Mouse (Mus musculus): ENCODE data around the gene Rexo1. TPM values are rescaled to one million over a fixed set of nuclear protein-coding genes. Genes with fewer than 3 reads are reported as not detected.

The Rexo1 gene
- total RNA-seq (2023) = 100 to 1,000 TPM in 1 of 2 experiments, 10 to 100 TPM in 1; 98.6 to 111 TPM

DNA sequence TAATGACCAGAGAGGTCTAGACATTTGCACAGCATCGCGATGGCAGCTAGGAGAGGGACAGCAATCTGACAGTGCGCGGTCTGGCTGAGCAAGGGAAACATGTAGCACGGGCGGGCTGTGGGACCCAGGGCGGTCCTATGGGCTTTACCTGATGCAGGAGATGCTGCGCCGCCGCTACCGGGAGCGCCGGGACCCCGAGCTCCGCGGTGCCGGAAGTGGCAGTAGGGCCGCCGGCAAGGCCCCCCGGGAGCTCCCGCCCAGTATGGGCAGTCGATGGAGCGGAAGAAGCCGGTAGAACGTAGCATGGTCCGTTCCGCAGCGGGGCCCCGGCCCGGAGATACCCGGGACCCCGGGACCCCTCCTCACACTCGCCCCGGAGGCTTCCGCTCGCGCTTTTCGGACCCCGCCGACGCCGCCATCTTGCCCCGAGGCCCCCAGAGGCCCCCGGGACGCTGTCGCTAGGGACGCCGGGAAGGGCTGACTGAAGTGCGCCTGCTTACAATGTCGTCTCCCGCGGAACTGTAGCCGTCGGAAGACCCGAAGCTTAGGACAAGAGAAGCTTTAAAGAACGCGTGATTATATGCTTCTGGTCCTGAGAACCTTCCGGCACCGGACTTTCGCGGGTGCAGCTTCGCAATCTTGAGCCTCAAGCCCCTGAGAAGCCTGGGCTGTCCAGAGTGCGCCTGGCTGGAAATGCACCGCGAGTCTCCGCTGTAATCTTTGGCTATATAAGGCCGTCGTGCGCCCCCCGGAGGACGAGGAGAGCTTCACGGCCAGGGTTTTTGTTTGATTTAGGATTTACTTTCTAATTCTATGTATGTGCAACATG is at the start of gene Rexo1:
Gene Rexo1, minus strand, starts transcription at position 445 of the 829 bp plus-strand sequence.

DNA sequence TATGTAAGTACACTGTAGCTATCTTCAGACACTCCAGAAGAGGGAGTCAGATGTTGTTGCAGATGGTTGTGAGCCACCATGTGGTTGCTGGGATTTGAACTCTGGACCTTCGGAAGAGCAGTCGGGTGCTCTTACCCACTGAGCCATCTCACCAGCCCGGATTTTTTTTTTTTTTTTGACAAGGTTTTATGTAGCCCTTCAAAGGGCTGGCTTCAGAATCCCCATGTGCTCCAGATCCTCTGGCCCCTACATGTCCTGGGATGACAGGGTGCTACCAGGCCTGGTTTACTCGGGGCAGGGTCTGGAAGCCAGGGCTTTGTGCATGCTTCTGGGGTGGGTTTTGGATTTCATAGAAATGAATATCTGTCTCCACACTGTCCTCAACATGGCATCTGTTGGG is 44.4 kb upstream of the Rexo1 start, which contains the start of gene Gm49322:
Gene Gm49322, plus strand, starts transcription at position 301 of the 400 bp plus-strand sequence.

GRCm38 (mm10) chr10:80602698-80603325 is 41.5 kb upstream of the Rexo1 start, which contains the start of the genes Scamp4 and Adat3:
Gene Scamp4, plus strand, starts transcription at chr10:80602872.
Gene Adat3, plus strand, starts transcription at chr10:80602880.

GRCm38 (mm10) chr10:80589879-80590854 is 28.8 kb upstream of the Rexo1 start, which contains the start of gene Abhd17a:
Gene Abhd17a, minus strand, starts transcription at chr10:80590341.

GRCm38 (mm10) chr10:80577195-80578130 is 16.1 kb upstream of the Rexo1 start, which contains the start of gene Klf16:
Gene Klf16, minus strand, starts transcription at chr10:80577321.

GRCm38 (mm10) chr10:80538710-80539394 is 22.5 kb downstream of the Rexo1 start, which contains the start of gene Atp8b3:
Gene Atp8b3, minus strand, starts transcription at chr10:80539124.

GRCm38 (mm10) chr10:80494732-80495131 is 66.6 kb downstream of the Rexo1 start, which contains the start of gene Onecut3:
Gene Onecut3, plus strand, starts transcription at chr10:80494835.

Other genes starting within 250 kb of the Rexo1 start
- 10 to 100 TPM; 26.6 to 30.0 TPM for gene 2310011J03Rik, start 241.0 kb downstream of the Rexo1 start, total RNA-seq (2023)
- not detected for gene Pcsk4, start 232.1 kb downstream of the Rexo1 start, total RNA-seq (2023)
- not detected for gene Reep6, start 231.6 kb downstream of the Rexo1 start, total RNA-seq (2023)
- under 1 TPM; 0.63 to 0.64 TPM for gene Adamtsl5, start 213.1 kb downstream of the Rexo1 start, total RNA-seq (2023)
- not detected for gene Plk5, start 205.1 kb downstream of the Rexo1 start, total RNA-seq (2023)
- 1 to 10 TPM; 9.4 to 9.6 TPM for gene Mex3d, start 173.9 kb downstream of the Rexo1 start, total RNA-seq (2023)
- 10 to 100 TPM; 51.5 to 54.6 TPM for gene Mbd3, start 162.0 kb downstream of the Rexo1 start, total RNA-seq (2023)
- 10 to 100 TPM; 87.0 to 91.8 TPM for gene Uqcr11, start 154.7 kb downstream of the Rexo1 start, total RNA-seq (2023)
- gene Tcf3, start 127.9 kb downstream of the Rexo1 start, total RNA-seq (2023) = 10 to 100 TPM; 45.8 to 51.3 TPM
- not detected for gene Onecut3, start 66.7 kb downstream of the Rexo1 start, total RNA-seq (2023)
- not detected for gene Atp8b3, start 22.4 kb downstream of the Rexo1 start, total RNA-seq (2023)
- 10 to 100 TPM; 16.0 to 17.2 TPM for gene Klf16, start 15.8 kb upstream of the Rexo1 start, total RNA-seq (2023)
- 10 to 100 TPM; 52.1 to 54.2 TPM for gene Abhd17a, start 28.8 kb upstream of the Rexo1 start, total RNA-seq (2023)
- 10 to 100 TPM; 27.5 to 33.1 TPM for gene Scamp4, start 41.3 kb upstream of the Rexo1 start, total RNA-seq (2023)
- 1 to 10 TPM; 6.9 to 8.3 TPM for gene Adat3, start 41.3 kb upstream of the Rexo1 start, total RNA-seq (2023)
- gene Gm49322, start 44.5 kb upstream of the Rexo1 start, total RNA-seq (2023) = 1 to 10 TPM; 1.5 to 2.0 TPM
- gene Csnk1g2, start 61.3 kb upstream of the Rexo1 start, total RNA-seq (2023) = 100 to 1,000 TPM; 111 TPM
- gene Btbd2, start 95.5 kb upstream of the Rexo1 start, total RNA-seq (2023) = 10 to 100 TPM; 27.1 to 29.9 TPM
- gene Mknk2, start 116.6 kb upstream of the Rexo1 start, total RNA-seq (2023) = 100 to 1,000 TPM; 277 to 297 TPM
- gene Mob3a, start 140.4 kb upstream of the Rexo1 start, total RNA-seq (2023) = 100 to 1,000 TPM; 115 to 125 TPM
- gene Izumo4, start 140.6 kb upstream of the Rexo1 start, total RNA-seq (2023) = 10 to 100 TPM; 11.6 to 13.5 TPM
- 100 to 1,000 TPM; 153 to 155 TPM for gene Ap3d1, start 180.7 kb upstream of the Rexo1 start, total RNA-seq (2023)
- gene Dot1l, start 193.6 kb upstream of the Rexo1 start, total RNA-seq (2023) = 10 to 100 TPM; 37.6 to 42.3 TPM
- gene Sf3a2, start 236.6 kb upstream of the Rexo1 start, total RNA-seq (2023) = 10 to 100 TPM; 54.7 to 55.9 TPM
- gene Plekhj1, start 237.1 kb upstream of the Rexo1 start, total RNA-seq (2023) = 100 to 1,000 TPM; 100 to 104 TPM
- gene Amh, start 243.7 kb upstream of the Rexo1 start, total RNA-seq (2023) = under 1 TPM; 0.30 to 0.58 TPM